Mouse (Mus musculus): Measurements from ENCODE around the gene Cnnm4.

Cnnm4 gene

GRCm38 (mm10) chr1:36471181-36472105, at the start of gene Cnnm4:
Gene Cnnm4, plus strand, starts transcription at chr1:36471620.
- DNase-seq: peak; percentile 90

GRCm38 (mm10) chr1:36429511-36429910, 41.9 kb upstream of the Cnnm4 start:
- DNase-seq: no peak

GRCm38 (mm10) chr1:36432999-36433398, 38.4 kb upstream of the Cnnm4 start:
- peak; percentile 20 for DNase-seq

GRCm38 (mm10) chr1:36433616-36434015, 37.8 kb upstream of the Cnnm4 start:
- no peak for DNase-seq

GRCm38 (mm10) chr1:36435071-36435470, 36.3 kb upstream of the Cnnm4 start:
- no peak for DNase-seq

GRCm38 (mm10) chr1:36436515-36436914, 34.9 kb upstream of the Cnnm4 start:
- DNase-seq: no peak

GRCm38 (mm10) chr1:36437223-36437622, 34.2 kb upstream of the Cnnm4 start:
- DNase-seq: no peak

GRCm38 (mm10) chr1:36441101-36441500, 30.3 kb upstream of the Cnnm4 start:
- DNase-seq: peak; percentile 51

GRCm38 (mm10) chr1:36444471-36445464, 26.7 kb upstream of the Cnnm4 start, which contains the start of gene Lman2l:
Gene Lman2l, minus strand, starts transcription at chr1:36445271.
- peak; percentile 99 for DNase-seq

- DNase-seq: no peak
Observed at GRCm38 (mm10) chr1:36445508-36445907, 25.9 kb upstream of the Cnnm4 start.

- no peak for DNase-seq
Observed at GRCm38 (mm10) chr1:36446106-36446824, 25.2 kb upstream of the Cnnm4 start.

- DNase-seq: no peak
Observed at GRCm38 (mm10) chr1:36446841-36447240, 24.6 kb upstream of the Cnnm4 start.

- no peak for DNase-seq
Observed at GRCm38 (mm10) chr1:36454055-36454815, 17.2 kb upstream of the Cnnm4 start.

GRCm38 (mm10) chr1:36457388-36458014, 13.9 kb upstream of the Cnnm4 start:
- peak; percentile 49 for DNase-seq

GRCm38 (mm10) chr1:36458169-36458568, 13.3 kb upstream of the Cnnm4 start:
- no peak for DNase-seq

GRCm38 (mm10) chr1:36461829-36462228, 9.6 kb upstream of the Cnnm4 start:
- DNase-seq: no peak

GRCm38 (mm10) chr1:36465641-36466160, 5.7 kb upstream of the Cnnm4 start:
- DNase-seq: no peak

- no peak for DNase-seq
Observed at GRCm38 (mm10) chr1:36467446-36467845, 4.0 kb upstream of the Cnnm4 start.

GRCm38 (mm10) chr1:36469811-36470444, 1.5 kb upstream of the Cnnm4 start:
- no peak for DNase-seq

- no peak for DNase-seq
Observed at GRCm38 (mm10) chr1:36472106-36472440, 653 bp downstream of the Cnnm4 start.
